Mouse (Mus musculus): ENCODE results near the gene Carmil1. TPM values are rescaled to one million over a fixed set of nuclear protein-coding genes. Genes with fewer than 3 reads are reported as not detected.

The Carmil1 gene
- total and polyA plus RNA-seq, 2 experiments from 2014 or later = 40.7 to 56.8 TPM

GRCm38 (mm10) chr13:24268355-24269099 lies 12.1 kb downstream of the Carmil1 start:
- no peak; the same call in 1 of the 2 replicates for ATAC-seq (ENCODE audit: low FRiP score)
- Histone ChIP-seq H3K4me2 (ENCODE audit: low read depth, low read length, poor library complexity, severe bottlenecking) (no peak overlapping the region), H3K9ac (replicated peaks; ENCODE audit: low read length, poor library complexity, severe bottlenecking) (no peak overlapping the region), H3K9me3 (ENCODE audit: low read length) (no peaks in the 10 kb centered on the region), H3K36me3 (ENCODE audit: insufficient read depth, low read length) (no peaks in the 10 kb centered on the region), H3K4me3 (ENCODE audit: low read depth, low read length) (no peak overlapping the region), H3K4me1 (ENCODE audit: insufficient read depth, low read length) (no peaks in the 10 kb centered on the region; the same call in 1 of the 2 replicates), H3K27ac (ENCODE audit: low read depth, low read length) (peak overlapping the region; percentile 47; the same call in 1 of the 2 replicates), H3K27me3 (ENCODE audit: insufficient read depth, low read length) (no peaks in the 10 kb centered on the region)
- peak; percentile 26 for DNase-seq (ENCODE audit: low spot score)
- no peak for TF ChIP-seq CTCF (IDR thresholded peaks at IDR 0.05)
- WGBS = 66% methylated on average over 14 of the region's 14 CpGs

- no peak overlapping the region for H3K4me2 ChIP-seq (ENCODE audit: low read depth, low read length, poor library complexity, severe bottlenecking)
- H3K9me3 ChIP-seq (ENCODE audit: low read length) = no peaks in the 10 kb centered on the region
- no peak for TF ChIP-seq CTCF (IDR thresholded peaks at IDR 0.05)
- DNase-seq (ENCODE audit: low spot score) = no peak
- 90% methylated on average over 5 of the region's 5 CpGs for WGBS
- H3K4me3 ChIP-seq (ENCODE audit: low read depth, low read length) = no peak overlapping the region
- no peak overlapping the region for H3K9ac ChIP-seq (replicated peaks; ENCODE audit: low read length, poor library complexity, severe bottlenecking)
- H3K27ac ChIP-seq (ENCODE audit: low read depth, low read length) = no peak overlapping the region
- H3K4me1 ChIP-seq (ENCODE audit: insufficient read depth, low read length) = no peaks in the 10 kb centered on the region
- H3K36me3 ChIP-seq (ENCODE audit: insufficient read depth, low read length) = no peaks in the 10 kb centered on the region
- no peak for ATAC-seq (ENCODE audit: low FRiP score)
- no peaks in the 10 kb centered on the region for H3K27me3 ChIP-seq (ENCODE audit: insufficient read depth, low read length)
Observed at GRCm38 (mm10) chr13:24264760-24265159, 15.8 kb downstream of the Carmil1 start.

- no peaks in the 10 kb centered on the region for H3K9me3 ChIP-seq (ENCODE audit: low read length)
- WGBS = 90% methylated on average over 4 of the region's 4 CpGs
- no peak for DNase-seq (ENCODE audit: low spot score)
- H3K4me2 ChIP-seq (ENCODE audit: low read depth, low read length, poor library complexity, severe bottlenecking) = no peak overlapping the region
- H3K36me3 ChIP-seq (ENCODE audit: insufficient read depth, low read length) = no peaks in the 10 kb centered on the region
- no peaks in the 10 kb centered on the region for H3K4me1 ChIP-seq (ENCODE audit: insufficient read depth, low read length)
- H3K27ac ChIP-seq (ENCODE audit: low read depth, low read length) = no peak overlapping the region
- no peaks in the 10 kb centered on the region for H3K27me3 ChIP-seq (ENCODE audit: insufficient read depth, low read length)
- TF ChIP-seq CTCF (IDR thresholded peaks at IDR 0.05) = no peak
- H3K4me3 ChIP-seq (ENCODE audit: low read depth, low read length) = no peak overlapping the region
- ATAC-seq (ENCODE audit: low FRiP score) = no peak
- H3K9ac ChIP-seq (replicated peaks; ENCODE audit: low read length, poor library complexity, severe bottlenecking) = no peak overlapping the region
Observed at GRCm38 (mm10) chr13:24263560-24263959, 17.0 kb downstream of the Carmil1 start.

GRCm38 (mm10) chr13:24260751-24261591 lies 19.6 kb downstream of the Carmil1 start:
- Histone ChIP-seq H3K27me3 (ENCODE audit: insufficient read depth, low read length) (no peaks in the 10 kb centered on the region), H3K9me3 (ENCODE audit: low read length) (no peaks in the 10 kb centered on the region), H3K27ac (ENCODE audit: low read depth, low read length) (no peak overlapping the region), H3K9ac (replicated peaks; ENCODE audit: low read length, poor library complexity, severe bottlenecking) (no peak overlapping the region), H3K4me1 (ENCODE audit: insufficient read depth, low read length) (no peaks in the 10 kb centered on the region), H3K4me3 (ENCODE audit: low read depth, low read length) (no peak overlapping the region), H3K4me2 (ENCODE audit: low read depth, low read length, poor library complexity, severe bottlenecking) (no peak overlapping the region), H3K36me3 (ENCODE audit: insufficient read depth, low read length) (no peaks in the 10 kb centered on the region)
- ATAC-seq (ENCODE audit: low FRiP score) (no peak), DNase-seq (ENCODE audit: low spot score) (no peak)
- WGBS = 79% methylated on average over 10 of the region's 10 CpGs
- TF ChIP-seq CTCF (IDR thresholded peaks at IDR 0.05) = no peak

GRCm38 (mm10) chr13:24257809-24258208 lies 22.8 kb downstream of the Carmil1 start:
- H3K36me3 ChIP-seq (ENCODE audit: insufficient read depth, low read length) = no peaks in the 10 kb centered on the region
- H3K27me3 ChIP-seq (ENCODE audit: insufficient read depth, low read length) = no peaks in the 10 kb centered on the region
- no peak overlapping the region for H3K9ac ChIP-seq (replicated peaks; ENCODE audit: low read length, poor library complexity, severe bottlenecking)
- no peak for TF ChIP-seq CTCF (IDR thresholded peaks at IDR 0.05)
- ATAC-seq (ENCODE audit: low FRiP score) = no peak
- no peak overlapping the region for H3K4me3 ChIP-seq (ENCODE audit: low read depth, low read length)
- WGBS = 81% methylated on average over 6 of the region's 6 CpGs
- no peaks in the 10 kb centered on the region for H3K9me3 ChIP-seq (ENCODE audit: low read length)
- peak overlapping the region; percentile 26 for H3K27ac ChIP-seq (ENCODE audit: low read depth, low read length)
- H3K4me1 ChIP-seq (ENCODE audit: insufficient read depth, low read length) = no peaks in the 10 kb centered on the region
- no peak for DNase-seq (ENCODE audit: low spot score)
- no peak overlapping the region for H3K4me2 ChIP-seq (ENCODE audit: low read depth, low read length, poor library complexity, severe bottlenecking)

GRCm38 (mm10) chr13:24253989-24254388 lies 26.6 kb downstream of the Carmil1 start:
- H3K9ac ChIP-seq (replicated peaks; ENCODE audit: low read length, poor library complexity, severe bottlenecking) = no peak overlapping the region
- no peaks in the 10 kb centered on the region for H3K36me3 ChIP-seq (ENCODE audit: insufficient read depth, low read length)
- 28% methylated on average over 2 of the region's 2 CpGs for WGBS
- ATAC-seq (ENCODE audit: low FRiP score) = peak; percentile 68; the same call in 1 of the 2 replicates
- no peak overlapping the region for H3K27ac ChIP-seq (ENCODE audit: low read depth, low read length)
- no peak overlapping the region for H3K4me2 ChIP-seq (ENCODE audit: low read depth, low read length, poor library complexity, severe bottlenecking)
- peak; percentile 64 for DNase-seq (ENCODE audit: low spot score)
- no peak overlapping the region for H3K4me3 ChIP-seq (ENCODE audit: low read depth, low read length)
- H3K9me3 ChIP-seq (ENCODE audit: low read length) = no peaks in the 10 kb centered on the region
- H3K27me3 ChIP-seq (ENCODE audit: insufficient read depth, low read length) = no peaks in the 10 kb centered on the region
- peak; percentile 69 for TF ChIP-seq CTCF (IDR thresholded peaks at IDR 0.05)
- no peaks in the 10 kb centered on the region for H3K4me1 ChIP-seq (ENCODE audit: insufficient read depth, low read length)

Data from midbrain, postnatal 0 days (tissue).